Mouse (Mus musculus) spleen, adult 2 months (tissue): ENCODE results near the gene Il10rb. TPM values are rescaled to one million over a fixed set of nuclear protein-coding genes. Genes with fewer than 3 reads are reported as not detected.

Source experiments
- DNase-seq, 2 experiments: peaks; one replicate each; pipeline versions ENCODE4 v3.0.0 to v3.0.0-alpha.2; 2012 to 2021; ENCODE audit warnings: low spot score in 2 of 2, low read depth in 1 of 2
- H3K27ac ChIP-seq: fragments of 200-500 bp; 2 replicates; pipeline ENCODE4 v1.5.1; 2012; ENCODE audit warnings: low read length, inconsistent platforms; ENCODE audit not compliant: insufficient read depth
- H3K27me3 ChIP-seq: fragments of 200-500 bp; 2 replicates; pipeline ENCODE4 v1.6.1; 2012; ENCODE audit warnings: mild to moderate bottlenecking, moderate library complexity, low read length, inconsistent platforms; ENCODE audit not compliant: control insufficient read depth, insufficient read depth
- H3K36me3 ChIP-seq: fragments of 200-500 bp; 2 replicates; pipeline ENCODE4 v1.6.1; 2012; ENCODE audit warnings: mild to moderate bottlenecking, low read length, inconsistent platforms; ENCODE audit not compliant: control insufficient read depth, insufficient read depth
- H3K4me1 ChIP-seq: fragments of 200-500 bp; 2 replicates; pipeline ENCODE4 v1.6.1; 2011; ENCODE audit warnings: inconsistent platforms; ENCODE audit not compliant: control insufficient read depth, insufficient read depth, insufficient read length
- H3K4me3 ChIP-seq: fragments of 200-500 bp; 2 replicates; pipeline ENCODE4 v1.5.1; 2011; ENCODE audit warnings: mild to moderate bottlenecking, inconsistent platforms; ENCODE audit not compliant: insufficient read depth, insufficient read length; ENCODE audit errors: extremely low read depth
- CTCF ChIP-seq: fragments of 200-500 bp; IDR thresholded peaks from 2 replicates; pipeline ENCODE4 v1.5.1; 2011; ENCODE audit warnings: mild to moderate bottlenecking, inconsistent platforms; ENCODE audit not compliant: insufficient read depth, insufficient read length, insufficient replicate concordance; ENCODE audit errors: extremely low read depth
- POLR2A ChIP-seq: fragments of 200-500 bp; IDR thresholded peaks from 2 replicates; pipeline ENCODE4 v1.6.1; 2011; ENCODE audit warnings: low read depth, low read length, inconsistent platforms
- WGBS: fragments of 180-500 bp; shearing (Covaris S2); methylation state at CpG from one replicate; pipeline ENCODE4 v1.1.7; 2018; 5-methylcytosine and 5-hydroxymethylcytosine counted together
- polyA plus RNA-seq: library from polyadenylated mRNA; depleted of rRNA; stranded (reverse); fragments of >200 nt; gene quantifications from 2 replicates; pipeline ENCODE4 v1.2.3, GENCODE M21; 2012

Il10rb gene
- polyA plus RNA-seq, 1 experiment: 43.8 TPM

GRCm38 (mm10) chr16:91380151-91380550 lies 25.8 kb upstream of the Il10rb start:
- H3K27ac ChIP-seq: no peak overlapping the region
- H3K4me3 ChIP-seq: no peak overlapping the region
- TF ChIP-seq CTCF (no peak), POLR2A (no peak)
- peaks cover 19% of the 10 kb centered on the region for H3K36me3 ChIP-seq
- whole genome bisulfite sequencing: 75% methylated on average over 5 of the region's 5 CpGs
- H3K27me3 ChIP-seq: no peaks in the 10 kb centered on the region
- DNase-seq: no peak
- H3K4me1 ChIP-seq: no peaks in the 10 kb centered on the region

GRCm38 (mm10) chr16:91381606-91382005 lies 24.4 kb upstream of the Il10rb start:
- 0 out of 2 replicates have a peak overlapping the region, but pooled peaks have one; percentile 15 for H3K27ac ChIP-seq
- 94% methylated on average over 4 of the region's 4 CpGs for WGBS
- no peak for TF ChIP-seq POLR2A
- TF ChIP-seq CTCF: no peak

GRCm38 (mm10) chr16:91382261-91382790 lies 23.6 kb upstream of the Il10rb start:
- no peak for DNase-seq
- H3K27ac ChIP-seq: 0 out of 2 replicates have a peak overlapping the region, but pooled peaks have one; percentile 33
- H3K4me3 ChIP-seq: no peak overlapping the region

More at GRCm38 (mm10) chr16:91381606-91382005, 24.4 kb upstream of the Il10rb start:
- Histone ChIP-seq H3K36me3 (peaks cover 25% of the 10 kb centered on the region), H3K4me1 (no peaks in the 10 kb centered on the region), H3K4me3 (no peak overlapping the region), H3K27me3 (no peaks in the 10 kb centered on the region)
- no peak for DNase-seq

GRCm38 (mm10) chr16:91384221-91384620 lies 21.7 kb upstream of the Il10rb start:
- Histone ChIP-seq H3K4me1 (no peaks in the 10 kb centered on the region), H3K4me3 (no peak overlapping the region), H3K27me3 (no peaks in the 10 kb centered on the region), H3K36me3 (peaks cover 37% of the 10 kb centered on the region), H3K27ac (no peak overlapping the region)
- WGBS: 92% methylated on average over 4 of the region's 4 CpGs
- TF ChIP-seq CTCF (no peak), POLR2A (no peak)
- DNase-seq: no peak

More at GRCm38 (mm10) chr16:91382261-91382790, 23.6 kb upstream of the Il10rb start:
- 67% methylated on average over 9 of the region's 9 CpGs for WGBS
- TF ChIP-seq CTCF: no peak
- TF ChIP-seq POLR2A: no peak
- no peaks in the 10 kb centered on the region for H3K27me3 ChIP-seq
- H3K4me1 ChIP-seq: no peaks in the 10 kb centered on the region
- H3K36me3 ChIP-seq: peaks cover 28% of the 10 kb centered on the region

GRCm38 (mm10) chr16:91385621-91386020 lies 20.3 kb upstream of the Il10rb start:
- DNase-seq: no peak
- peaks cover 38% of the 10 kb centered on the region for H3K36me3 ChIP-seq

GRCm38 (mm10) chr16:91386419-91387120 lies 19.4 kb upstream of the Il10rb start:
- no peak for DNase-seq
- Histone ChIP-seq H3K27me3 (no peaks in the 10 kb centered on the region), H3K4me1 (no peaks in the 10 kb centered on the region), H3K4me3 (no peak overlapping the region), H3K36me3 (peaks cover 38% of the 10 kb centered on the region), H3K27ac (no peak overlapping the region)
- TF ChIP-seq POLR2A (no peak), CTCF (no peak)
- WGBS: 89% methylated on average over 10 of the region's 10 CpGs

More at GRCm38 (mm10) chr16:91385621-91386020, 20.3 kb upstream of the Il10rb start:
- 88% methylated on average over 10 of the region's 10 CpGs for WGBS
- no peaks in the 10 kb centered on the region for H3K27me3 ChIP-seq
- TF ChIP-seq CTCF (no peak), POLR2A (no peak)
- H3K4me3 ChIP-seq: no peak overlapping the region
- H3K4me1 ChIP-seq: no peaks in the 10 kb centered on the region
- no peak overlapping the region for H3K27ac ChIP-seq

- Histone ChIP-seq H3K4me3 (no peak overlapping the region), H3K27ac (no peak overlapping the region), H3K36me3 (peaks cover 37% of the 10 kb centered on the region), H3K4me1 (no peaks in the 10 kb centered on the region), H3K27me3 (no peaks in the 10 kb centered on the region)
- DNase-seq: no peak
- 83% methylated on average over 3 of the region's 3 CpGs for WGBS
- TF ChIP-seq CTCF: no peak
- TF ChIP-seq POLR2A: no peak
These were observed 18.9 kb upstream of the Il10rb start for GRCm38 (mm10) chr16:91387121-91387486.
